Mouse (Mus musculus) liver, adult 2 months (tissue): ENCODE measurements around the gene Mapre1.

Experiments
- CTCF ChIP-seq: fragments of 200-500 bp; IDR thresholded peaks from 2 replicates; pipeline ENCODE4 v1.5.1; 2011; ENCODE audit warnings: low read depth, low read length, control low read depth
- POLR2A ChIP-seq: fragments of 200-500 bp; IDR thresholded peaks from 2 replicates; pipeline ENCODE4 v1.6.1; 2011; ENCODE audit warnings: low read length, control low read depth; ENCODE audit not compliant: insufficient read depth; ENCODE audit errors: extremely low read depth

GRCm38 (mm10) chr2:153778638-153779362, 37.7 kb downstream of the Mapre1 start:
- no peak for TF ChIP-seq CTCF
- no peak for TF ChIP-seq POLR2A
